Mouse (Mus musculus) retina, embryonic 14.5 days (tissue): ENCODE measurements around the gene Grk5.
A peak's percentile ranks its signal among the peaks of the same experiment; 100 is the strongest.

Source experiments
- DNase-seq: peaks from one replicate; pipeline ENCODE4 v3.0.0-alpha.2; 2015; ENCODE audit warnings: low spot score

The Grk5 gene

GRCm38 (mm10) chr19:61065011-61065410, 175.5 kb downstream of the Grk5 start:
- DNase-seq: no peak

- DNase-seq: no peak
These were observed 189.1 kb downstream of the Grk5 start for GRCm38 (mm10) chr19:61078622-61079021.

- no peak for DNase-seq
These were observed 190.8 kb downstream of the Grk5 start for GRCm38 (mm10) chr19:61080251-61080749.

- DNase-seq: no peak
These were observed 193.5 kb downstream of the Grk5 start for GRCm38 (mm10) chr19:61083006-61083405.

GRCm38 (mm10) chr19:61084149-61084940, 194.8 kb downstream of the Grk5 start:
- DNase-seq: peak; percentile 90

GRCm38 (mm10) chr19:61085217-61085616, 195.7 kb downstream of the Grk5 start:
- DNase-seq: no peak

- no peak for DNase-seq
These were observed 198.2 kb downstream of the Grk5 start for GRCm38 (mm10) chr19:61087781-61088180.

- no peak for DNase-seq
These were observed 199.5 kb downstream of the Grk5 start for GRCm38 (mm10) chr19:61089001-61089400.

- no peak for DNase-seq
These were observed 201.0 kb downstream of the Grk5 start for GRCm38 (mm10) chr19:61090541-61090940.

- DNase-seq: no peak
These were observed 207.2 kb downstream of the Grk5 start for GRCm38 (mm10) chr19:61096776-61097175.

GRCm38 (mm10) chr19:61097764-61098163, 208.2 kb downstream of the Grk5 start:
- peak; percentile 78 for DNase-seq

GRCm38 (mm10) chr19:61110184-61110583, 220.6 kb downstream of the Grk5 start:
- no peak for DNase-seq

- DNase-seq: no peak
These were observed 241.5 kb downstream of the Grk5 start for GRCm38 (mm10) chr19:61131096-61131495.

- DNase-seq: no peak
These were observed 249.1 kb downstream of the Grk5 start for GRCm38 (mm10) chr19:61138655-61139054.

GRCm38 (mm10) chr19:61140342-61141206, 251.0 kb downstream of the Grk5 start, which contains the start of gene Zfp950:
TSS of gene Zfp950 (minus strand) at chr19:61140840.
- DNase-seq: peak; percentile 87

- no peak for DNase-seq
These were observed 251.8 kb downstream of the Grk5 start for GRCm38 (mm10) chr19:61141299-61141698.
